Mouse (Mus musculus) CH12.LX (cell line): Measurements from ENCODE around the gene Mpo.

Experiments used
- CTCF ChIP-seq, 2 experiments: IDR thresholded peaks in 1 of 2; conservative IDR thresholded peaks in 1 of 2; 2 replicates each; pipeline ENCODE4 v1.5.1; 2011 to 2012; ENCODE audit warnings: low read depth in 2 of 2, low read length in 2 of 2, improper control_type of control experiment in 1 of 2, inconsistent platforms in 1 of 2, mild to moderate bottlenecking in 1 of 2, moderate library complexity in 1 of 2
- JUND ChIP-seq: conservative IDR thresholded peaks from 2 replicates; pipeline ENCODE4 v1.6.1; 2011; ENCODE audit warnings: low read depth, low read length, improper control_type of control experiment
- MAX ChIP-seq: IDR thresholded peaks from 2 replicates; pipeline ENCODE4 v1.6.1; 2011; ENCODE audit warnings: low read length, improper control_type of control experiment
- MAZ ChIP-seq: IDR thresholded peaks from 2 replicates; pipeline ENCODE4 v1.6.1; 2012; ENCODE audit warnings: low read depth, mild to moderate bottlenecking, inconsistent platforms, low read length, improper control_type of control experiment, moderate library complexity
- POLR2A ChIP-seq: IDR thresholded peaks from 2 replicates; pipeline ENCODE4 v1.6.1; 2011; ENCODE audit warnings: low read depth, mild to moderate bottlenecking, improper control_type of control experiment, low read length
- RCOR1 ChIP-seq: conservative IDR thresholded peaks from 2 replicates; pipeline ENCODE4 v1.6.1; 2012; ENCODE audit warnings: low read depth, mild to moderate bottlenecking, inconsistent platforms, low read length, improper control_type of control experiment
- ZNF384 ChIP-seq: IDR thresholded peaks from 2 replicates; pipeline ENCODE4 v1.6.1; 2012; ENCODE audit warnings: low read depth, low read length, improper control_type of control experiment, inconsistent platforms

- TF ChIP-seq CTCF (conservative IDR thresholded peaks at IDR 0.05 in 1 of 2, IDR thresholded peaks at IDR 0.05 in 1 of 2; ENCODE audit: low read depth in 2 of 2, low read length in 2 of 2) (no peak), RCOR1 (no peak), MAZ (no peak), ZNF384 (no peak), JUND (no peak), POLR2A (no peak), MAX (no peak)
Observed at GRCm38 (mm10) chr11:87743691-87744090, 49.7 kb upstream of the Mpo start.
